Mouse (Mus musculus) lung, adult 2 months (tissue): Measurements from ENCODE around the gene Hspb7.

ENCODE experiments used
- CTCF ChIP-seq: fragments of 200-500 bp; IDR thresholded peaks from 2 replicates; pipeline ENCODE4 v1.5.1; 2011; ENCODE audit warnings: mild to moderate bottlenecking, low read length, control low read depth; ENCODE audit not compliant: insufficient read depth
- POLR2A ChIP-seq: fragments of 200-500 bp; IDR thresholded peaks from 2 replicates; pipeline ENCODE4 v1.6.1; 2011; ENCODE audit warnings: low read depth, mild to moderate bottlenecking, control low read depth, low read length, borderline replicate concordance; ENCODE audit errors: extremely low read depth

DNA sequence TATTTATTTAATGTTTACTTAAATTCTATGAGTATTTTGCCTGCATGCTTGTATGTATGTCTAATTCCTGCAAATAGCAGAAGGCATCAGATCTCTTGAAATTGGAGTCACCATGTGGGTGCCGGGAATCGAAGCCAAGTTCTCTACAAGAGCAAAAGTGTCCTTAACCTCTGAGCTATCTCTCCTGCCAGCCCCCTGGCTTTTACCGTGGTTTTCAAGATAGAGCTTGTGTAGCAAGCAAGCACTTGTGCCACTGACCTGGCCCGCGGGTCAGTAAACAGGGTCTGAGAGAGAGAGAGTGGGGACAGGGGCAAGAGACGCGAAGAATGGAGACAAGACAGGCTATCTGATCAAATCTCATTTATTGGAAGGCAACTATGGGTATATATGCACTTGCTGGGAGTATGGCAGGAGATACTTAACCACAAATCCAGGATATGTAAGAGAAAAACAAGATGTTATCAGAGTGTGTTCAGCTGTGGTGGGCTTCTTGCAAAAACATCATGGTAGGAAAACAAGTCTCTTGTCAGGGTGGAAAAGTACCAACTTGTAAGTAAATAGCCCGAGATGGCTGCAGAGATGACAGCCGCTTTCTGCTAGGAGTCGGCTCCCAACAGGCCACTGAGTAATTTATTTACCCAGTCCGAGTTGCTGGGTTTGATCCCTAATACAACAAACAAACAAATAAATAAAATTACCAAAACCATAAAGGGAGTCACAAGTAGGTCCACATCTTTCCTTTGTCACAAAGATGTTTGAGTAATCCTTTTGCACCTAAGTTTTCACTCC, 23.3 kb downstream of the Hspb7 start:
- no peak for TF ChIP-seq CTCF
- TF ChIP-seq POLR2A = no peak
